Mouse (Mus musculus): Measurements from ENCODE around the gene Apbb2.

DNA sequence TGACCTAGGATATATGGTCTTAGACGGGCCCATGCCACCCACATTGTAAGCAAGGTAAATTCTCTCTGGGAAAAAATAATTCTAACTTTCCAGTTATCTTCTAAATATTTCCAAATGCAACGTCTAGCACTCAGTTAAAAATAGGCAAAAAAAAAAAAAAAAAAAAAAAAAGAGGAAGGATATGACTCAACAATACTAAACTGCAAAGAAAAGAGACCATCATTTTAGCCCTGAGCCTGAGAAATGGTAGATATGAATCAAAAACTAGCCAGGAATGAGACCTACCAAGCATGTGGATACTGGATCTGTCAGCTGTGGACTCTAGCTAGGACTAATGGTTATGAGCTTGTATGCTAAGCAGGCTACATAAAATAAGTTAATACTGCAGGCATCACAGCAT lies 338.9 kb downstream of the Apbb2 start:
- TF ChIP-seq CTCF (IDR thresholded peaks at IDR 0.05) (no peak), EP300 (IDR thresholded peaks at IDR 0.05) (no peak)

Data from lung, postnatal 0 days (tissue).